Mouse (Mus musculus) bone marrow, adult 2 months (tissue): ENCODE measurements around the gene Tex45.

Experiments used
- CTCF ChIP-seq: fragments of 200-500 bp; IDR thresholded peaks from 2 replicates; pipeline ENCODE4 v1.5.1; 2011; ENCODE audit warnings: low read length, control low read depth; ENCODE audit not compliant: control insufficient read depth, insufficient read depth
- POLR2A ChIP-seq: fragments of 200-500 bp; IDR thresholded peaks from 2 replicates; pipeline ENCODE4 v1.6.1; 2011; ENCODE audit warnings: low read depth, mild to moderate bottlenecking, control low read depth, low read length, borderline replicate concordance; ENCODE audit not compliant: control insufficient read depth

DNA sequence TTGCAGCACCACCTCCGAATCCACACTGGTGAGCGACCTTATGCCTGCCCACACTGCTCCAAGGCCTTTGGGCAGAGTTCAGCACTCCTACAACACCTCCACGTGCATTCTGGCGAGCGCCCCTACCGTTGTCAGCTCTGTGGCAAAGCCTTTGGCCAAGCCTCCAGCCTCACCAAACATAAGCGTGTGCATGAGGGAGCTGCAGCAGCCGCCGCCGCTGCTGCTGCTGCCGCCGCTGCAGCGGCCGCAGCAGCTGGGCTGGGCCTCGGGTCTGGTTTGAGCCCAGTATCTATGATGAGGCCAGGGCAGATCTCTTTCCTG lies 25.7 kb downstream of the Tex45 start:
- no peak for TF ChIP-seq POLR2A
- TF ChIP-seq CTCF, result no peak
